Mouse (Mus musculus): ENCODE measurements around the gene Slc25a1.
"Not testable (repeated sequence)": the region's sequence is repeated elsewhere in the genome, so short reads cannot be mapped to it uniquely, and the experiment has no call there.

The Slc25a1 gene

DNA sequence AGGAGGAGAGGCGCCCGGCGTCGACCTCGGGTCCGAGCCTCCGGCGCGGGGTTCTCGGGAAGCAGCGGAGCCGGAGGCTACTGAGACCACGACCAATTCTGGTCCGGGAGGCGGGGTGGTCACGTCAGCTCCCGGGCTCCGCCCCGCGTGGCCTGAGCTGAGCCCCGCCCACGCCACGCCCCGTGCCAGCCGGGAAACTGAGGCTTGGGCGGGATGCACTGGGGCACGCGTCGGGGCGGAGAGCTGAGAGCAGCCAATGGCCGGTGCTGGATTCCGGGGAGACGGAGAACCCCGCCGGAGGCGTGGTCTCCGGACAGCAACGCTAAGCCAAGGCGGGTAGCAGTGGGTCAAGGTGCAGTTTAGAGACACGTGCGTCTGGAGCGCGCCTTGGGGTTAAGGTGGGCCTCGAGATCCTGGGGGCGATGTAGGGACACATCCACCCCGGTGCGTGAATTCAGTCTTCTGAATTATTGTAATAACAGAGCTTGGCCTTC is at the start of gene Slc25a1:
Gene Slc25a1, minus strand, starts transcription at position 133 of the 494 bp plus-strand sequence.
- DNase-seq (ENCODE audit: low read depth, low spot score), result no peak

DNA sequence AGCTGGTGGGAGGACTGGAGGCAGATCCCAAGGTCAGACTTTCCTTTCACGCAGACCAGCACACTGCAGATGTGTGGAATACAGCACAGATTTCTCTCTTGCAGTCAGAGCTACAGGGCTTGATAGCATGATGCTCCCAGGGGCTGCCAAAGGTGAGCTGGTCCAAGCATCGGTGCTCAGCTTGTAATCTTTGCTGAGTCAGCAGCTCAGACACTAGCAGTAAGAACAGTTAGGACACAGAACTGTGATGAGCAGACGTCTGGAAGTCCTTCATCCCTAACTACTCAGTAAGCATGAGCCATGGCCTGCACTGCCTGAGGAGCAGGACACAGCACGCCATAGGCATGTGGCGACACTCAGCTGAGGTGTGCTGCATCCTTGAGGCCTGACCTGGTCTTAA is 43.8 kb upstream of the Slc25a1 start:
- no peak for DNase-seq (ENCODE audit: low read depth, low spot score)

DNA sequence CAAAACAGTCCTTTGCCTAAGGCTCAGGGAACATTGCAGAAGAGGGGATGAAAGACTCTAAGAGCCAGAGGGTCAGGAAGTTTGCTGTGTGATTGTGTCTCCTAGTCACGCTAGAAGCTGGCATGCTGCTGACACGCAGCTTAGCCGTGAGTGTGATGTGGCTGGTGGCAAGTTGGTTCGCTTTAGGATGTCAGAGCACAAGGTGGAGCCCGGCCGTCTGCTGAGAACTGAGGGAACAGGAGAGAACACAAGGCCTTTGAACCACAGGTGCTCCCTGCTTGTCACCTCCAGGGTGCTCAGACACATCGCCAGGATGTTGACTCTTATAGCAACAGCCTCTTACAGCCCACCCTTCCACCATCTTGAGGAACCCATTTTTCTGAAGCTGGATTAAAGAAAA is 34.1 kb upstream of the Slc25a1 start:
- DNase-seq (ENCODE audit: low read depth, low spot score), result no peak

DNA sequence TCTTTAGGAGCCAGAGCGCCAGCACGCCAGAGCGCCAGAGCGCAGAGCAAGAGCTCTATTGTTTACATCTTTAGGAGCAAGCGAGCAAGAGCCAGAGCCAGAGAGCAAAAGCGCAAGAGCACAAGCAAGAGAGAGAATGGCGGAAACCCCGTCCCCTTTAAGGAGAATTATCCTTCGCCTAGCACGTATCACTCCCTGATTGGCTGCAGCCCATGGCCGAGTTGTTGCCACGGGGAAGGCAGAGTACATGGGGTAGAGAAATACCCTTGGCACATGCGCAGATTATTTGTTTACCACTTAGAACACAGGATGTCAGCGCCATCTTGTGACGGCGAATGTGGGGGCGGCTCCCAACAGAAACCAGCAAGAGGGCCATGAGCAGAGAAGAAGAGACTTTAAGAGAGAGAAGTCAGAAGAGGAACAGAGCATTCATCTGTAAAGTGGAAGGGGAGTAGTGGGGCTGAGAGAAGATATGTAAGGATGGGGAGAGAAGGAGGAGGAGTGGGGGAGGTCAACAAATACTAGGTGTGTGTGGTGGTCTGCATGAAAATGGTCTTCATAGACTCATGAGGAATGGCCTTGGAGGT is 28.1 kb upstream of the Slc25a1 start:
- DNase-seq (ENCODE audit: low read depth, low spot score), result not testable (repeated sequence)

DNA sequence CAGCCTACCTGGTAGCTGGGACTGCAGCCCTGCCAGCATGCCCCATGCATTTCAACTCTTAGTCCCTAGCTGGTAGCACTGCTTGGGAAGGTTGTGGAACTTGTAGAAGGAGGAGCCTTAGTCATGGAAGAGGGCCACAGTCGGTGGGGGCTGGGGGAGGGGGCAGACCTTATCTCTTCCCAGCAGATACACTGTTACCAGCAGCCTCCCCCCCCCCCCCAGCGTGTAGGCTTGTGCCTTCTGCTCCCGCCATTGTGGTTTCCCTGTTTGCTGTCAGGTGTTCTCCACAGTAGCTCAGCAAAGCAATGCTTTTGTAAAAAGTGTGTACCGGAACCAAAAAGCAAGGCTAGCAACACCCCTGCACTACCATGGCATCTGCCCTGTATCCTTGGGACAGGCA is 23.6 kb upstream of the Slc25a1 start:
- no peak for DNase-seq (ENCODE audit: low read depth, low spot score)

DNA sequence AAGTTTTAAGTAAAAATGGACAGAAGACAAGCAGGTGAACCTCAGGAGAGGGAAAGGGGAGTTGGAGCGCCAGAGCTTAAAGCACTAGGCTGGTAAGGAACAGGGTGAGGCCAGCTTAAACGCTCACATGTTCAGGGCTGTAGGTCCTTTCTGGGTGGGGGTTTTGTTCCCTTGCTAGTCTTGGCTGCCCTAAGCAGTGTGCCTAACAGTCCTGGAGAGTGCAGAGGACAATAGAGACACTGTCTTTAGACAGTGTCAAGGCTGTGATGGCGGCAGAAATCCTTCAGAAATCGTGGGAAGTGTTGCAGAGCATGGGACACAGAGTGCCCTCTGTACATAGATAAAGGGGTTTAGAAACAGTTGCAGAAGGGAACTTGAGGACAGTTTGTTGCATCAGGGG is 22.0 kb upstream of the Slc25a1 start:
- DNase-seq (ENCODE audit: low read depth, low spot score), result no peak

DNA sequence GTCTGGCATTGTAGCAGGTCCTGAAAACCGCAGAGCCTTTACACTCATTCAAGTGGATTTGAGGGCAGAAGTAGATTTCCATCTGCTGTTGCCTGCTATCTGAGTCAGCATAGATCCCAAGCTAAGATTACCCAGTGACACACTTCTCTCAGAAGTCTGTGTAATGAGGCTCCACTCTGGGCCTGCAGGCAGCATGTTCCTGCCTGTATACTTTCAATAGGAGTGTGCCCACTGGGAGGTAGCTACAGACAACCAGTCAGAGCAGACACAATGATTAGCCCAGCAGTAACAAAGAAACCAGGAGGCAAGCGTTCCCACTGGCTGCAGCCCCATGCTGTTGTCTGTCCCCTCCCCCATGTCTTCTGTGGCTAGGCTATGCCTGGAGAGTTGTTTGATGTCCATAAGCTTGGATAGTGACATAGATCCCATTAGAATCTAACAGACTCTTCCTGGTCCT is 21.4 kb upstream of the Slc25a1 start:
- no peak for DNase-seq (ENCODE audit: low read depth, low spot score)

DNA sequence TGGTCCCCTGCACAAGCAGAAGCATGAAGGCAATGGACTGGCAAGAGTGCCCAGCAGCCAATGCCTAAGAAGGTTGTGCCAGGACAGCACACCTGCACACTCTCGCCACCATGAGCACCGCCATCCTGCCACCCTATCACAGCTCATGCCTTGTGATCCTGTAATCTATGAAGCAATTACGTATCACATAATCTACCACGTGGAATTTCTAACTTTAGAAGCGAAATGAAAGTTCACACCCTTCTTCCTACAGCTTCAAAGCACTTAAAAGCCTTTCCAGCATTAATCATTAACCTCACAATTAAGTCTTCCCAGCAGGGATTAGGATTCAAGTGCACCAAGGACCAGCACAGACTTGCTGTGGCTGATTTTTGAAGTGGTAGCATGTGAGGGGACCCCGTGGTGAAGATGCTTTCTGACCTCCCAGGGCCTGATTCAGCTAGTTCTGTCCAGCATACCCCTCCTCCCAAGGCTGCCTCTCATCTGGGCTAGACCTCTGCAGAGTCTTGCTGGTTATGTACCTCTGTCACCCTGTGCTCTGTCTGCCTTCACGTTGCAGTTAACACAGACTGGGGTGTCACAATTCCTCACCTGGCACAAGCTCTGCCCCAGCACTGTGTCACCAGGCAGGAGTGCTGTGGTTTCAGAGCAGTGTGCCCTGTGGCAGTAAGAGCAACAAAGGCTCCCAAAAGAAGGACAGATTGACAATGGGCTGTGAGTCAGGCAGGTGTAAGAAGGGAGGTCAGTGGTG is 17.2 kb upstream of the Slc25a1 start:
- DNase-seq (ENCODE audit: low read depth, low spot score), result no peak

DNA sequence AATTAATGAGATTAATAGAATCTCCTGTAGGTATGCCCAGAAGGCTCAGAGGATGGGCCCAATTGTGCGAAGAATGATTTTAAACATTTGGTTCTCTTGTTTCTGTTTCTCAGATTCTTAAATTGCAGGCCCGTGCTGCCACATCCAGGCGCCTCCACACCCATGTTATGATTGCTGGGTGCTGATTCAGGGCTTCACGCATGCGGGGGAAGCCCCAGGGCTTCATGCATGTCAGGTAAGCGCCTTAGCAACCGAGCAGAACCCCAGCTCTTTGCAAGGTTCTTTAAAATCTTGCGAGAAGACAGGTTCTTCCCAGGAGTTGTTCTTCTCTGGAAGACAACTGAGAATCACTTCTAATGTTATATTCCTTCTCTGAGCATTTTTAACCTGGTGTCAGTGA is 15.4 kb upstream of the Slc25a1 start:
- DNase-seq (ENCODE audit: low read depth, low spot score), result no peak

DNA sequence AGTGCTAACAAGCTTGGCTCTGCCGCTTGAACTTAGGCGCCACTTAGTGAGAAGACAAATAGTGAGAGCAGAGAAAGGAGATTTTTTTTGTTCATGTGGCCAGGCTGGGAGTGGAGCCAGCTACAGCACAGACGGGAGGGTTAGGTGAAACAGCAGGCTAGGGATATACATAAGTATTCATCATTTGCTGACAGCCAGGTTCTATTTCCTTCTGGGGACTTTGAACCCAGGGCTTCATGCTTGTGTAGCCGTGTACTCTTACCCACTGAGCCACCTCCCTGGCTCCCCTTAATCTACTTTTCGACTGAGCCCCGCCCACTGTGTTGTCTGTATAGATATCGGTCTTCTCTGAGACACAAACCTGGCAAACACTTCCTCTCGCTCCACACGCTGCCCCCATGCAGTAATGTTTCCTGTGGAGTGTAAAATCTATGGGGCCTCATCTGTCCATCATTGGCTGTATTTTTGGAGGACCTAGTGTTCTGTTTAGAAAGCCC is 11.3 kb upstream of the Slc25a1 start:
- DNase-seq (ENCODE audit: low read depth, low spot score), result no peak

DNA sequence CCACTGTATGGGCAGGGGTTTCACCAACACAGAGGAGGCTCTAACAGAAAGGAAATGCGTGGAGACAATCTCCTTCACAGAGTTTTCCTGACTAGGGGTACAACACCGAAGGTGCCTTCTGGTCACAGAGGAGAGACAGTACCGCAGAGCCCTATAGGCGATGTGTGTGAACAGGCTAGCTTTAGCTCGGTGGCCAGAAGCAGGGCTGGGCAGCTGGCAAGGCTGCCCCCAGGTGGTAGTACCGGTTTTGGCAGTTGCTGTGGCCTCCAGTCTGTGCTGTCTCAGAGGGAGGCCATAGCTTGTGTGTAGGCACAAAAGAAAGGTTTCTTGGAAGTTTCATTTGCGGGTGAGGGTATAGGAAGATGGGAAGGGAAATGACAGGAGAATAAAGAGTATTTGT is 10.8 kb upstream of the Slc25a1 start:
- DNase-seq (ENCODE audit: low read depth, low spot score), result no peak

DNA sequence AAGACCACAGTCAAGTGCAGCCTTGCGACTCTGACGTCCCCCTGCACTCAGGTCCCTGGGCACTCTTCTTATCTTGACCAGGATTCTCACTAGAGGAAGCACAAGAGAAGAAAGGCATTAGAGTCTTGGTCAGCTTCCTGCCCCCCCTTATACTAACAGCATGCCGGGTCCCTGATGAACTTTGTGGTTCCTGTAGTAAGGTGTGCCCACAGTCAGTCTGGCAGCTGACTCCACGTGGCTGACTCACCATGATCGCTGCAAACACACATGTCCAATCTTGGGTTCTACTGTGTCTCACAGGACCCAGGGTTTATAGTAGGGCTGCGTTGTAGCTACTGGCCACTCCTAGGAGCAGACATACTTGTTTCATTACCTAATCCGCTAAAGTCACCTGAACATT is 10.2 kb upstream of the Slc25a1 start:
- DNase-seq (ENCODE audit: low read depth, low spot score), result no peak

DNA sequence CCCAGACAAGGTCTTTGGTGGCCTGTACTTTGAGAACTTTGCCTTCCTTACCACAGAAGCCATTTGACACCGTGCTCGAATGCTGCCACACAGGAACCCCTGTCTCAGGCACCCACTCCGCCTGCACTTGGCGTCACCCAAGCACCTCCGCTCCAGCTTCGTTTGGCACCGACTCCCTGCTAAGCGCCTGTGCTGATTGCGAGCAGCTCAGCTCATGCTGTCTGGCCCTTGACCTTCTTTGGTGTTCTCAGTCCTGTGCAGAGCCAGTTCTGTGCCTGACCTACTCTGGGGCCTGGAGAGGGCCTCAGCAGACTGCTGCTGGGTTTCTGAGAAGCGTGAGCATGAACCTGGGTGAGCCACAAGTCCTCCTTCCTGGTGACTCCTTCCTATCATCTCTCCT is 8.8 kb upstream of the Slc25a1 start:
- DNase-seq (ENCODE audit: low read depth, low spot score), result no peak

DNA sequence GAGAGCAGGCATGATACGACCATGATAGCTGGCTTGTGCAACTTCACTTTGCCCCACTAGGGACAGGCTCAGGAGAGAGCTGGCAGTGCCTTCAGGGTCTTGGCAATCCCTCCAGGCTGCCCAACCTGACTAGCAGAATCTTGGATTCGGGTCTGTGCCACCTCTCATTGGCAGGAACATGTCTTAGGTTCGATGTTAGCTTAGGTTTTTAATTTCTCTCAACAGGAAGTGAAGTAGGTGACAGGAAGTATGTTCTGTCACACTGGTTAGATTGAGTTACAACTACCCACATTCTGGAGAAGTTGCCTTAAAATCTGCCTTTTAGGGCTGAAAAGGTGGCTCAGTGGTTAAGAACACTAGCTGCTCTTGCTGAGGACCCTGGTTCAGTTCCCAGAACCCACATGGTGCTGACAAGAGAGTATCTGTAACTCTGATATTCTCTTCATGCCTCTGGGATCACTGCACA is 6.5 kb upstream of the Slc25a1 start:
- DNase-seq (ENCODE audit: low read depth, low spot score), result no peak

DNA sequence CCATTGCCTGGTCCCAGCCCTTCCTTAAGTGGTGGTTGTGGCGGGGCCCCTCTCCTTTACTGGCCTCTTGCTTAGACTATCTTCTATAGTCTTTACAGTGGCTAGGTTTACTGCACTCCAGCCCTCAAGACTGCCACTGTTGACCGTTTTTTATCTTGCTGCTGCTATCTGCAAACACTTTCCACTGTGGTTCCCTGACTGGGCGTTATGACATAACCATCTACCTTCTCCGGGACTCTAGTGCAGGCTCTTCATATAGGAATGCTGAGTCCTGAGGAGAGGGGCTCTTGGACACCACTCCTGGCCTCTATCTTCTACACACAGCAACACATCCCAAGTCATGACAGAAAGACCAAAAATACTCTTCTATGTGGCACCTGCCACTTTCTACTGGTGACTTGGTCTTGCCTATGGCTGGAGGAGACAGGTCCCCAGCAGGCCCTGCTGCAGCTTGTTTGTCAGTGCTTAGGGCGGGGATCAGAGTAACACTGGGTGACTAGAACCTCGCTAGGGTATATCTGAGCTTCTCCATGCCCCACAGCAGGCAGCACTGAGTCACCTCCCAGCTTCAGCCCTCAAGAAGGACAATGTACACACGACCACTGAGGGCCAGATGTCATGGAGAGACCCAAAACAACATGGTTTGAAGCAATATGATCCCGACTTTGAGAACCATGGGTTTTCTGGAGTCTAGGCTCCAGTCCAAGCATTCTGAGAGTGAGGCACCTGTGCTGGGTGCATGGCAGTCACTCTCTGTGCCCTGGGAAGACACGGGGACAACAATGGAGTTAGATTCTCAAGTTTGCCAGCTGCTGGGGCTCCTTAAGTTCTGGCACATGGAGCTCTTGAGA is 5.8 kb upstream of the Slc25a1 start:
- no peak for DNase-seq (ENCODE audit: low read depth, low spot score)

DNA sequence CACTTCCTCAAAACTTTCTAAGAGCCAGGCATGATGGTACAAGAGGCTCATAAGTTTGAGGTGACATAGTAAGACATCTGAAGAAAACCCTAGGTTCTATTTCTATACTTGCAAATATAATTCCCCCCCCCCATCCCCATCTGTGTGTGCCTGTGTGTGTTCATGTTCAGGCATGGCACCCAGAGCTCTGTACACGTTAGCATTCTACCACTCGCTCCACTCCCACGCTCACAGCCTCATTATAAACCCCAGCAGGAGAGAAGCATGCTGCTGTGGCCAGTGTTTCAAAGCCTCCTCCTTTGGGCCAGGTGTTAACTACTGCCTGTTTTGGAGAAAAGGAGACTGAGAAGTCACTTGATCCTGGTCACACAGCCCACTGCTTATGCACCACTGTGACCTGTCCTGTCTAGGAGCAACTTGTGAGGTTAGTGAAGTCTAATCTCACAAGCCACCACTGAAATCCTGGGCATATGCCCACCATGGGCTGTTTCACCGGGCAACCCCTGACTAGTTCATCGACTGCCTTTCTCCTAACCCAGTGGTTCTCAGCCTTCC is 4.0 kb upstream of the Slc25a1 start:
- no peak for DNase-seq (ENCODE audit: low read depth, low spot score)

DNA sequence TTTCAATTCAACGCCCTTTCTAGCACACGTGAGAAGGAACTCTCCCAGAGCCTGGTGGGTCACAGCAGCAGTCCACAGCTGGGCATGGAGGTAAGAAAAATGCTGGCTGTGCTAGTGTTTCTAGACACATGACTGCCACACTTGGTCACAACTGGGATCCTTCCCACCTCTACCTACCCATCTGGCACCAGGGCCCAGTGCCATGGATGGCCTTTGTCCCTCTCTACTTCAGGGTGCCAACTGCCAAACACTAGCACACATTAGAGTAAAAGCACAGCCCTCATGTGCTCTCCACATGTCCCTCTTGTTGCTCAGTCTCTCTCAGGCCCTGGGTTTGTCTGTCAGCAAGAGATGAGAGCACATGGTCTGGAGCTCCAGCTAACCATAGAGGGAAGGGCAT is 1.6 kb upstream of the Slc25a1 start:
- no peak for DNase-seq (ENCODE audit: low read depth, low spot score)

DNA sequence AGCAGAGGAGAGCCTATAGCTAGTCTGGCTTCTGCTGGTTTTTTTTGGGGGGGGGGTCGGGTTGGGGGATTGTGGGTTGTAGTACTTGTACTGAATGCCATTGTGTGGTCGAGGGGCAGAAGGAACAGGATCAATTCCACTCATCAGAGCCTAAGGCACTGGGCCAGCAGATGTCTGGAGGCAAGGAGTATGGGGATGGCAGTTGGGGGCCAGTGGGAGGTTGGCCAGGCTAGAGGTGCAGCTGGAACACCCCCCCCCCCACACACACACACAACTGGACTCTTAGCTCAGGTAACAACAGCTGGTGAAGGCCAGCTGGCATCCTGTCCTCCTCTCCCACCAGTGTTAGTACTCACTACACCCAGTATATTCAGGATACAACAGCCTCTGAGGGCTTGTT is 1.2 kb upstream of the Slc25a1 start:
- DNase-seq (ENCODE audit: low read depth, low spot score), result no peak

DNA sequence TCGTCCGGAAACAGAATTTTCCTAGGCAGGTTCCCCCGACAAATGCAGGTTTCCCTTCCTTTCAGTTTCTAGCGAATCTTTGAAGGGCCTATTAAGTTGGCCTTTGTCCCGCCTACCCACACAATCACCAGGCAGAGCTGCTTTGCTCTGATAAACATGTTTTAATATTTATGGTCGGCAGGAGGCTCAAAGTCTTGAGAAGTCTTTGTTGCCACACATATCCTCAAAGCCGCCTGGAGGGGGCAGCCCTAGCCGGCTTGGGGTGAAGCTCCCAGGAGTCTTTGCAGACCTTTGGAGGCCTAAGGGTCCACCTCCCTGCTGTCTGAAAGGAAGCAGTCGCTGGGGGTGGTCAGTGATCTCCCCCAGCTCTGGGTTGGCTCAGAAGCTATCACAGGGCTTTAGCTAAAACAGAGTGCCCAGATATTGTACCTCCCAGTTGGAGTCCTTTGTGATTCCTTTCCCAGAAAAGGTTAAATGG is 647 bp upstream of the Slc25a1 start:
- DNase-seq (ENCODE audit: low read depth, low spot score), result no peak

DNA sequence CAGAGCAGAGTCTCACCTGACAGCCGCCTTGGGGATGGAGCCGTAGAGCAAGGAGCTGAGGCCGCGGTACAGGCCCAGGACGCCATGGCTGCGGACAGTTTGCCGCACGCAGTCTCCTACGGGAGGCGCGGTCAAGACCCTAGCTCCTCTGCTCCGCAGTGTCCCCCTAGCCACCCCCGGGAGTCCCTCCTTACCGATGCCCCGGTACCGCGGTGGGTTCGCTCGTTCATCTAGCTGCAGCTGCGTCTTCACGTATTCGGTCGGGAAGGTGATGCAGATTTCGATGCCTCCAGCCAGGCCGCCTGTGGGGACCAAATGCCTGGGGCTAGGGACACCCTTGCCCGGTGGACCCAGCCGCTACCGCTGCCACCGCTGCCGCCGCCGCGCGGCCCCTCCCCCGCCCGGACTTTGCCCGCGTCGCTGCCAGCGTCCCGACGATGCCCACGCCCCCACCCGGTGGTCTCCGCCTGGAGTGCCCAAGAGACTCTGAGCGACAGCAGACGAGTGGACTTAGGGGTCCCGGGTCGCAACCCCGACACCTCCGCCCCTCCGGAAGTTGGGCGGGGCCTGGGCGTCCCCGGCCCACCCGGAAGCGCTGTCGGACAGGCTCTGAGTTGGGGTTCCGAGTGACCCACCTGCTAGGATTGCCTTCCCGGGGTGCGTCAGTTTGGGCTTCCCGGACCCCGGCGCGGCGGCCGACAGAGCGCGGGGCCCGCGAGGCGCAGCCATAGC is 502 bp downstream of the Slc25a1 start:
- no peak for DNase-seq (ENCODE audit: low read depth, low spot score)

DNA sequence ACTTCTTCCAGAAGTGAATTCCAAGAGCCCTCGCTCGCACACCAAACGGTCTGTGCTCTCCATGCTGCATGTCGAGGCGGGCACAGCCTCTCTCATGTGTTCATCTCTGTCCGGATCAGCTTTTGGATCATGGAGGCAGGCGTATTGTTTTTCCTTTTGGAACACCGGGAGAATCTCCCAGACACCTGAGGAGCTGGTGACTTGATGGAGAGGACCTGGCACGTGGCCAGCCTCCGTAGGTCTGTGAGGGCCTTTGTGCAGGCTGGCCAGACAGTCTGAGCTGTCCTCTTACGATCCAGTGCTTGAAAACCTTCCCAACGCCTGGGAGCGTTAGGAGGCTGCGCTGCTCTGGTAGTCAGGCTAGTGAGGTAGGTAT is 5.9 kb downstream of the Slc25a1 start:
- no peak for DNase-seq (ENCODE audit: low read depth, low spot score)
